Mouse (Mus musculus) liver, adult 2 months (tissue): ENCODE measurements at regions not wholly inside any gene's neighbourhood (a gene's known extent, or its start where the extent isn't known, plus 50 kb on each side); places are given as distances from the start of the nearest gene placed in this dataset.

Experiments used
- DNase-seq: peaks from one replicate; pipeline ENCODE4 v3.0.0-alpha.2; 2011; ENCODE audit warnings: low read depth, low spot score; ENCODE audit errors: extremely low read depth
- H3K27ac ChIP-seq: fragments of 200-500 bp; replicated peaks from 2 replicates; pipeline ENCODE4 v1.5.1; 2012; ENCODE audit warnings: low read depth, mild to moderate bottlenecking, control low read depth, inconsistent platforms, low read length; ENCODE audit not compliant: insufficient read depth
- H3K27me3 ChIP-seq: fragments of 200-500 bp; 2 replicates; pipeline ENCODE4 v1.6.1; 2012; ENCODE audit warnings: mild to moderate bottlenecking, moderate library complexity, low read length, inconsistent platforms; ENCODE audit not compliant: control insufficient read depth, insufficient read depth
- H3K36me3 ChIP-seq: fragments of 200-500 bp; 2 replicates; pipeline ENCODE4 v1.6.1; 2012; ENCODE audit warnings: low read length, inconsistent platforms; ENCODE audit not compliant: control insufficient read depth, insufficient read depth
- H3K4me1 ChIP-seq: fragments of 200-500 bp; 2 replicates; pipeline ENCODE4 v1.6.1; 2011; ENCODE audit warnings: low read length; ENCODE audit not compliant: control insufficient read depth, insufficient read depth
- H3K4me3 ChIP-seq: fragments of 200-500 bp; 2 replicates; pipeline ENCODE4 v1.5.1; 2011; ENCODE audit warnings: low read depth, mild to moderate bottlenecking, control low read depth, low read length, moderate library complexity; ENCODE audit not compliant: insufficient read depth
- H3K79me2 ChIP-seq: fragments of 200-500 bp; 2 replicates; pipeline ENCODE4 v1.6.1; 2012; ENCODE audit warnings: inconsistent platforms, mild to moderate bottlenecking, low read length, moderate library complexity; ENCODE audit not compliant: control insufficient read depth, insufficient read depth
- H3K9ac ChIP-seq: fragments of 200-500 bp; 2 replicates; pipeline ENCODE4 v1.6.1; 2012; ENCODE audit warnings: low read depth, mild to moderate bottlenecking, control low read depth, inconsistent platforms, low read length
- CTCF ChIP-seq: fragments of 200-500 bp; IDR thresholded peaks from 2 replicates; pipeline ENCODE4 v1.5.1; 2011; ENCODE audit warnings: low read depth, low read length, control low read depth
- POLR2A ChIP-seq: fragments of 200-500 bp; IDR thresholded peaks from 2 replicates; pipeline ENCODE4 v1.6.1; 2011; ENCODE audit warnings: low read length, control low read depth; ENCODE audit not compliant: insufficient read depth; ENCODE audit errors: extremely low read depth
- WGBS: fragments of 180-500 bp; shearing (Covaris S2); methylation state at CpG from one replicate; pipeline ENCODE4 v1.1.7; 2018; 5-methylcytosine and 5-hydroxymethylcytosine counted together

- WGBS, result 59% methylated on average over 1 of the region's 1 CpGs
- Histone ChIP-seq H3K9ac (no peak overlapping the region), H3K79me2 (no peaks in the 10 kb centered on the region), H3K36me3 (no peaks in the 10 kb centered on the region), H3K4me3 (no peak overlapping the region), H3K27ac (no peak overlapping the region), H3K27me3 (no peaks in the 10 kb centered on the region), H3K4me1 (no peaks in the 10 kb centered on the region)
- TF ChIP-seq CTCF (no peak), POLR2A (no peak)
- DNase-seq, result no peak
Observed at GRCm38 (mm10) chr12:50921739-50922138, 272.8 kb upstream of the Prkd1 start.

GRCm38 (mm10) chr12:50899609-50900447 is 250.9 kb upstream of the Prkd1 start:
- DNase-seq, result no peak
- Histone ChIP-seq H3K36me3 (no peaks in the 10 kb centered on the region), H3K27ac (no peak overlapping the region), H3K9ac (no peak overlapping the region), H3K27me3 (no peaks in the 10 kb centered on the region), H3K79me2 (no peaks in the 10 kb centered on the region), H3K4me1 (no peaks in the 10 kb centered on the region), H3K4me3 (no peak overlapping the region)
- no peak for TF ChIP-seq POLR2A
- no peak for TF ChIP-seq CTCF
- WGBS, result 60% methylated on average over 13 of the region's 13 CpGs

GRCm38 (mm10) chr12:50897606-50898166 is 248.8 kb upstream of the Prkd1 start:
- no peak for TF ChIP-seq POLR2A
- TF ChIP-seq CTCF, result no peak
- Histone ChIP-seq H3K27me3 (no peaks in the 10 kb centered on the region), H3K27ac (no peak overlapping the region)

GRCm38 (mm10) chr12:50893604-50894003 is 244.7 kb upstream of the Prkd1 start:
- no peak overlapping the region for H3K4me3 ChIP-seq
- H3K36me3 ChIP-seq, result no peaks in the 10 kb centered on the region
- no peaks in the 10 kb centered on the region for H3K27me3 ChIP-seq
- TF ChIP-seq POLR2A (no peak), CTCF (no peak)
- no peak for DNase-seq
- H3K79me2 ChIP-seq, result no peaks in the 10 kb centered on the region
- no peak overlapping the region for H3K9ac ChIP-seq
- H3K4me1 ChIP-seq, result no peaks in the 10 kb centered on the region
- no peak overlapping the region for H3K27ac ChIP-seq
- WGBS, result 53% methylated on average over 5 of the region's 5 CpGs

More at GRCm38 (mm10) chr12:50897606-50898166, 248.8 kb upstream of the Prkd1 start:
- H3K9ac ChIP-seq, result no peak overlapping the region
- H3K79me2 ChIP-seq, result no peaks in the 10 kb centered on the region
- WGBS, result 78% methylated on average over 3 of the region's 3 CpGs
- H3K4me3 ChIP-seq, result no peak overlapping the region
- H3K36me3 ChIP-seq, result no peaks in the 10 kb centered on the region
- no peaks in the 10 kb centered on the region for H3K4me1 ChIP-seq
- no peak for DNase-seq

- Histone ChIP-seq H3K27me3 (no peaks in the 10 kb centered on the region), H3K79me2 (no peaks in the 10 kb centered on the region), H3K4me1 (no peaks in the 10 kb centered on the region), H3K9ac (no peak overlapping the region), H3K4me3 (no peak overlapping the region), H3K27ac (no peak overlapping the region), H3K36me3 (no peaks in the 10 kb centered on the region)
- TF ChIP-seq CTCF (no peak), POLR2A (no peak)
- DNase-seq, result no peak
Observed at GRCm38 (mm10) chr12:50875796-50876195, 226.9 kb upstream of the Prkd1 start.

- WGBS, result 86% methylated on average over 4 of the region's 4 CpGs
- Histone ChIP-seq H3K79me2 (no peaks in the 10 kb centered on the region), H3K4me1 (no peaks in the 10 kb centered on the region), H3K4me3 (no peak overlapping the region), H3K27ac (no peak overlapping the region), H3K36me3 (no peaks in the 10 kb centered on the region), H3K27me3 (no peaks in the 10 kb centered on the region), H3K9ac (no peak overlapping the region)
- no peak for DNase-seq
- TF ChIP-seq CTCF (no peak), POLR2A (no peak)
Observed at GRCm38 (mm10) chr12:50874024-50874398, 225.1 kb upstream of the Prkd1 start.
